Mouse (Mus musculus): Measurements from ENCODE around the gene AI481877. TPM values are rescaled to one million over a fixed set of nuclear protein-coding genes. Genes with fewer than 3 reads are reported as not detected.

The AI481877 gene
- polyA plus RNA-seq, 1 experiment: not detected

GRCm38 (mm10) chr4:59047222-59047621 lies 91.6 kb downstream of the AI481877 start:
- TF ChIP-seq CTCF (IDR thresholded peaks at IDR 0.05; ENCODE audit: borderline replicate concordance, extremely low read depth, insufficient read depth, insufficient read length) (no peak), POLR2A (IDR thresholded peaks at IDR 0.05; ENCODE audit: borderline replicate concordance, extremely low read depth, insufficient read depth, insufficient read length, poor library complexity, severe bottlenecking) (no peak)
- DNase-seq (ENCODE audit: low read depth): no peak

GRCm38 (mm10) chr4:59043891-59044290 lies 94.9 kb downstream of the AI481877 start:
- TF ChIP-seq CTCF (IDR thresholded peaks at IDR 0.05; ENCODE audit: borderline replicate concordance, extremely low read depth, insufficient read depth, insufficient read length) (no peak), POLR2A (IDR thresholded peaks at IDR 0.05; ENCODE audit: borderline replicate concordance, extremely low read depth, insufficient read depth, insufficient read length, poor library complexity, severe bottlenecking) (no peak)
- DNase-seq (ENCODE audit: low read depth): no peak

DNA sequence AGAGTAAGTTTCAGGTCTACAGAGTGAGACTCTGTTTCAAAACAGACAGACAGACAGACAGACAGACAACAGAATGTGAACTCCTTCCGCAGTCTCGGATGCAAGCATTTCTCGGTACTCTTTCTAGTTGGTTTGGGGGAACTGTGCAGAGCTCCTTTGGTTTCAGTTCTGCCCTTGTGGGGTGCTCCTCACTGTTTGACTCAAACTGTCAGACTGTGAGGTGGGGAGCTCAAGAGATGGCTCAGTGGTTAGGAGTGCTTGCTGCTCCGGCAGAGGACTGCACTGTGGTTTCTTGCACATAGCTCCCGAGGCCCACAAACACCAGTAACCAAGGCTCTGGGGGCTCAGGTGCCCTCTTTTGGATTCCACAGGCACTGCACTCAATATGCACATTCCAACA lies 95.7 kb downstream of the AI481877 start:
- TF ChIP-seq POLR2A (IDR thresholded peaks at IDR 0.05; ENCODE audit: borderline replicate concordance, extremely low read depth, insufficient read depth, insufficient read length, poor library complexity, severe bottlenecking) (no peak), CTCF (IDR thresholded peaks at IDR 0.05; ENCODE audit: borderline replicate concordance, extremely low read depth, insufficient read depth, insufficient read length) (no peak)
- DNase-seq (ENCODE audit: low read depth): no peak

DNA sequence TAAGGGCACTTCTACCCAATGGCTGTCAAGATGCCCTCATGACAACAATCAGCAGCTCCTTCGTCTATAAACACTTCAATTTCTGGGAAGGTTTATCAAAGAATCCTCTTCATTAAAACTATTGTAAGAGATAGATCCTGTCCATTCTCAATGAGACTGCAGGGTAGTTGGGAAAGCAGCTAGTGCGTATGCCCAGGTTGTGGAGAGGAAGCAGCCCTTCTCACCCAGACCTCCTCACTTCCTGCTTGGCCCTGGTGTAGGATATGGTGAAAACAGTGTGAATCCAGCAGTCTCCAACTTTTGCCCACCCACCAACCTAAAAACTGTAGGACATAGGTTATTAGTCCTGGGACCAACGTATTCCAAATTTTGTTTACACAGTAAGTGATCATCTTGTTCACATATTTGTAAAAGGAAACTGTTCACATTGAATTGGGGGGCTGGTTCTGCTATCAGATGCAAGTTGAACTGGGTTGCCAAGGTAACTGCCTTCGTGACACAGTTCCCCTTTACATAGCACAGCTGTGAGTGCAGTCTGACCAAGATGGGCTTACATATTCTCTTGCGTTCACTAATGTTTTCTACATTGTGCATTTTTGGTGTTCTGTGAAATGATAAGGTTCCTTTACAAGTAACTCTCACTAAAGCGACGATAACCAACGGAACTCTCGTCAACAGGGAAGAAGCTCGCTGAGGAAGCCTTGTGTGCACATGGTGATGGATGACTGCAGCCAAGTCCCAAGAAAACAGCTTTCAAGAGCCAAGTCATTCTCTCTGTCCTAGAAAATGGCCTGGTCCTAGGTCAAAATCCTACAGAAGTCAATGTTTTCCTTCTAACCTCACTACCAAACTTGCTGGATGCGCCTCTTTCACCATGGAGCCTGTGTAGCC lies 98.1 kb downstream of the AI481877 start:
- TF ChIP-seq CTCF (IDR thresholded peaks at IDR 0.05; ENCODE audit: borderline replicate concordance, extremely low read depth, insufficient read depth, insufficient read length) (no peak), POLR2A (IDR thresholded peaks at IDR 0.05; ENCODE audit: borderline replicate concordance, extremely low read depth, insufficient read depth, insufficient read length, poor library complexity, severe bottlenecking) (no peak)
- no peak for DNase-seq (ENCODE audit: low read depth)

GRCm38 (mm10) chr4:59037525-59037924 lies 101.3 kb downstream of the AI481877 start:
- TF ChIP-seq CTCF (IDR thresholded peaks at IDR 0.05; ENCODE audit: borderline replicate concordance, extremely low read depth, insufficient read depth, insufficient read length) (no peak), POLR2A (IDR thresholded peaks at IDR 0.05; ENCODE audit: borderline replicate concordance, extremely low read depth, insufficient read depth, insufficient read length, poor library complexity, severe bottlenecking) (no peak)
- DNase-seq (ENCODE audit: low read depth): no peak

GRCm38 (mm10) chr4:59036490-59037127 lies 102.2 kb downstream of the AI481877 start:
- peak; percentile 86 for DNase-seq (ENCODE audit: low read depth)
- TF ChIP-seq POLR2A (IDR thresholded peaks at IDR 0.05; ENCODE audit: borderline replicate concordance, extremely low read depth, insufficient read depth, insufficient read length, poor library complexity, severe bottlenecking): no peak
- TF ChIP-seq CTCF (IDR thresholded peaks at IDR 0.05; ENCODE audit: borderline replicate concordance, extremely low read depth, insufficient read depth, insufficient read length): peak; percentile 82

- TF ChIP-seq CTCF (IDR thresholded peaks at IDR 0.05; ENCODE audit: borderline replicate concordance, extremely low read depth, insufficient read depth, insufficient read length): no peak
- no peak for TF ChIP-seq POLR2A (IDR thresholded peaks at IDR 0.05; ENCODE audit: borderline replicate concordance, extremely low read depth, insufficient read depth, insufficient read length, poor library complexity, severe bottlenecking)
- DNase-seq (ENCODE audit: low read depth): no peak
Measured at GRCm38 (mm10) chr4:59035786-59036350, 102.9 kb downstream of the AI481877 start.

- TF ChIP-seq CTCF (IDR thresholded peaks at IDR 0.05; ENCODE audit: borderline replicate concordance, extremely low read depth, insufficient read depth, insufficient read length) (no peak), POLR2A (IDR thresholded peaks at IDR 0.05; ENCODE audit: borderline replicate concordance, extremely low read depth, insufficient read depth, insufficient read length, poor library complexity, severe bottlenecking) (0 out of 2 replicates have a peak, but pooled peaks have one; percentile 29)
- peak; percentile 73 for DNase-seq (ENCODE audit: low read depth)
Measured at GRCm38 (mm10) chr4:59034918-59035785, 103.6 kb downstream of the AI481877 start, which contains the start of gene Gng10. Gng10 (plus strand) TSS chr4:59035088.

GRCm38 (mm10) chr4:59034325-59034917 lies 104.4 kb downstream of the AI481877 start:
- DNase-seq (ENCODE audit: low read depth): no peak
- no peak for TF ChIP-seq CTCF (IDR thresholded peaks at IDR 0.05; ENCODE audit: borderline replicate concordance, extremely low read depth, insufficient read depth, insufficient read length)
- TF ChIP-seq POLR2A (IDR thresholded peaks at IDR 0.05; ENCODE audit: borderline replicate concordance, extremely low read depth, insufficient read depth, insufficient read length, poor library complexity, severe bottlenecking): no peak

DNA sequence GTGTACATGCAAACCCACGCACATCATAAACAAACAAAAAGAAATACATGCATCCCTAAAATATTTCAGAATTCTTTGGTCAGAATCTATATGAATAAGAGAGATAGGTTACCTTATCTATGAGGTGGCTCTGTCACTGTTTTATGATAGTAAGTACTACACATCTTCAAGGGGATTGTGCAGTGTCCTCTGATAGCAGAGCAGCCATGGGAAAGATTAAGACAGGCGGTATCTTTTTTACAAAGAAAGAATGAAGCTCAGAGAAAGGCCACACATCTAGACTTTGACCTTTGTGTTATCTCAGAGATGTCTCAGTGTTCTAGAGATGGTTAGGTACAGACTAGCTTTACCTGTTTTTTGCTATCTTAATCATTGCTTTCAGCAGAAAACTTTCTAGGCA lies 121.9 kb downstream of the AI481877 start:
- no peak for DNase-seq (ENCODE audit: low read depth)
- TF ChIP-seq CTCF (IDR thresholded peaks at IDR 0.05; ENCODE audit: borderline replicate concordance, extremely low read depth, insufficient read depth, insufficient read length) (no peak), POLR2A (IDR thresholded peaks at IDR 0.05; ENCODE audit: borderline replicate concordance, extremely low read depth, insufficient read depth, insufficient read length, poor library complexity, severe bottlenecking) (no peak)
